Mouse (Mus musculus): ENCODE results near the gene Spaca9.

Spaca9 gene

DNA sequence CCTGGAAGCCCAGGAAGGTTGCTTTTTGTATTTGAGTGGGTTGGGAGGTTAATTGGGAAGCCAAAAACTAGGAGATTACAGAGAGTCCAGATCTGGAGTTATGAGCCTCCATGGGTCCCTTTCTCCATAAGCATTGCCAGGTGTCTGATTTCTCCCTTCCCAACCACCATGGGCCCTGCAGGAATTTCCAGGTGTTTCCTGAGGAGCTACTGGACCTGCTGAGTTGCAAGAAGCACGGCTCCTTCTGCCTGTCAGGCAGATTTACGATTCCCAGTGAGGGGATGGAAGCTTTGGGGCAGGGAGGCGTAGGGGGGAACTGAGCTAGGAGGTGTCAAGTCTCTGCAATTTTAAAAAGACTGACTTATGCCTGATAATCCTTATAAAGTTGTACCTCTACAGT is 33.7 kb downstream of the Spaca9 start:
- no peak for DNase-seq (ENCODE audit: low read depth, low spot score)

DNA sequence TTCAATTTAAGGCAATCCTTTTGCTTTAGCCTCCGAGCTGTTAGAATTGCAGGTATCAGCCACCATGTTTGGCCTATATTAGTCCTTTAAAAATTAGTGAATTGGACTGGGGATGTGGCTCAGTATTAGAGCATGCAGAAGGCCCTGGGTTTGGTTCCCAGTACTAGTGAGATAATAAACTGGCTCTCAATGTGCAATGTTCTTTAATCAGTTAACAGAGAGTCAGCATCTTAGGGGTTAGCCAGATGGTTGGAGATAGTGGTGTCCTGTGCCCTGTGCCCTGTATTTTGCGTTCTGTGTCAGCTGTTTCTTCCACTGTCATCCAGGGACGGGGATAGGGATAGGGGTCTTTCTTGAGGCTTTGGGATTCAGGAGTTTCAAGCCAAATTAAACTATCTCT is 36.6 kb downstream of the Spaca9 start:
- no peak for DNase-seq (ENCODE audit: low read depth, low spot score)

DNA sequence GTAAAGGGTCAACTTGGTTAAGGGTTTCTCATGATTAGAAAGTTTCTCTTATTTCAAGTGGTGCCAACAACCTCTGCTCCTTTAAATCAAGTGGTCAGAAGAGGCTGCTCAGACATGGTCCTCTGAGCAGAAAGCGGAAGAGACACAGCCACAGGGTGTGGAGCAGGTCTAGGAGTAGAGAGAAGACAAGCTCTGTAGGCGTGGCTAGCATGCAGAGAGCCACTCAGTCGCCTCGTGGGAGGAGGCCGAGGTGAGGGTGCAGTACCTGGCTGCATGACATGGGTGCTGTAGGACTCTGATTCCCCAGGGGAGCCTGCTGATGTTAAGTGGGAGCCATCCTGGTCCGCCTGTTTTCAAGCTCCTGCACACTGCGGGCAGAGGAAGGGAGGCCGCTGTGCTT is 43.3 kb downstream of the Spaca9 start:
- DNase-seq (ENCODE audit: low read depth, low spot score), result no peak

DNA sequence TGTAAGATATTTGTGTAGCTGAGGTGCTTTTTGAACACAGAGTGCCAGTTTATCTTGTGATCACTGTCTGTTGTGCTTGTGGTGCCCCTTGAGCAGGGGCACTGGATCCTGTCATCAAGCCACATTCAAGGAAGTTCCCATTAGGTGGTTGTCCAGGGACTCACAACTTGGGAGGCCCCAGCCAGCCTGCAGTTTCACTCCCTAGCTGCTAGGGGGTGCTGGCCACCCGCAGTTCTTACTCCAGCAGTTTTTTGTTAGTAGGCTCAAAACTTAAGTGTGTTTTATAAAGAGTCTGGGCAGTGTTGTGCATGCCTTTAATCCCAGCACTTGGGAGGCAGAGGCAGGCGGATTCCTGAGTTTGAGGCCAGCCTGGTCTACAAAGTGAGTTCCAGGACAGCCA is 45.2 kb downstream of the Spaca9 start:
- peak; percentile 27 for DNase-seq (ENCODE audit: low read depth, low spot score)

DNA sequence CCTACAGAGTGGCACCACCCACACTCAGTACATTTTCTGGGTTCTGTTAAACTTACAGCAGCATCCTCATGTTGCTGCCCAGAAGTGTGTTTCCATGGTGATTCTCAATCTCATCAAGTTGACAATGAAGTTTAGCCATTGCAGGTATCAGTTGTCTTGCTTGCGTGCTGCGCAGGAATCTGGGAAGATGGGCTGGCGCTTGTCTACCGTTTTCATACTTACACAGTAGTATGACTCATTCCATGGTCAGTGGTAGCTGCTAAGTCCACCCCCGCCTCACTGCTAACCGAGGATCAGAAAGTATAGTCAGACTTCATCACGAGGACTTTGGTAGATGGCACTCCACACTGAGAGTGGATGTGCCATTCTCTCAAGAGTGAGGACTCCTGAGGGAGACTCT is 46.2 kb downstream of the Spaca9 start:
- peak; percentile 69 for DNase-seq (ENCODE audit: low read depth, low spot score)

DNA sequence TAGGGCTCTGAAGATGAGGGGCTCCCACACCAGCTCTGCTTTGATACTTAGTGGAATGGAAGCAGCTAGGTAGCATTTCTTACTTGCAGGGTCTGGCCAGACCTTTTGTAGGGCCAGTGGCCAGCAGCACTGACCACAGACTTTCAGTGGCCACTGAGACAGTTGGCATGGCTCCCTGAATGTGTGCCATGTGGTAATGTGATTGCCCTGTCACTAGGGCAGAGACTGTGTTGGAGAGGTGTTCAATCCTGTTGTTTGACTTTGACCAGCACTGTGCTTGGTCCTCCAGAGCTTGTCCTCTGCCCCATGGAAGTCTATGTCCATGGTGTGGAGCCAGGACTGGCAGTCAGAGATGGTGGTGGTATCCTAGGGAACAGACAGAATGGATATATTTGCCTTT is 49.0 kb downstream of the Spaca9 start:
- DNase-seq (ENCODE audit: low read depth, low spot score), result no peak

DNA sequence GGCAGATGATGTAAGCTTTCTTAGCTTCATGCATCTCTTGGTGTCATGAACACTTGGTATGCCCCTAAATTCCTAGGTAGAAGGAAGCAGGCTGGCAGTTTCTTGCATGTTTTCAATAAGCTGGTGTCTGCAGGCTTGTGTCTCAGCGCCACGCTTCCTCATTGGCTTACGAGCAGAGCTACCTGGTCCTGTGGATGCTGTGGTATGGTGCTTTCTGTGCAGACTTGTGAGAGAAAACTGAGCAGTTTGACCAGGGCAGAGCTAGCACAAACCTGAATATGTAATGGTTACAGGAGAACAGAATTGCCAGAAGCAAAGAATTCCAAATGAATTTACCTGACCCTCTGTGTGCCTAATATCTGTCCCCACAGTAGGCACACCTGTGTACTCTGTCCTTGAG is 56.4 kb downstream of the Spaca9 start:
- DNase-seq (ENCODE audit: low read depth, low spot score), result no peak

Measured in brain, adult 2 months (tissue).